Mouse (Mus musculus) layer of hippocampus, adult 8-10 months (tissue): ENCODE data around the gene Ano6. TPM values are rescaled to one million over a fixed set of nuclear protein-coding genes. Genes with fewer than 3 reads are reported as not detected.

ENCODE experiments used
- DNase-seq, 2 experiments: peaks; one replicate each; pipeline ENCODE4 v3.0.0; 2022; ENCODE audit warnings: low spot score in 2 of 2
- total RNA-seq, 4 experiments: library from RNA; stranded (reverse); gene quantifications; 2 replicates each; pipeline ENCODE4 v1.2.4; 2022

Gene Ano6
- 10 to 100 TPM; 27.0 to 34.1 (median 29.7) TPM for total RNA-seq

DNA sequence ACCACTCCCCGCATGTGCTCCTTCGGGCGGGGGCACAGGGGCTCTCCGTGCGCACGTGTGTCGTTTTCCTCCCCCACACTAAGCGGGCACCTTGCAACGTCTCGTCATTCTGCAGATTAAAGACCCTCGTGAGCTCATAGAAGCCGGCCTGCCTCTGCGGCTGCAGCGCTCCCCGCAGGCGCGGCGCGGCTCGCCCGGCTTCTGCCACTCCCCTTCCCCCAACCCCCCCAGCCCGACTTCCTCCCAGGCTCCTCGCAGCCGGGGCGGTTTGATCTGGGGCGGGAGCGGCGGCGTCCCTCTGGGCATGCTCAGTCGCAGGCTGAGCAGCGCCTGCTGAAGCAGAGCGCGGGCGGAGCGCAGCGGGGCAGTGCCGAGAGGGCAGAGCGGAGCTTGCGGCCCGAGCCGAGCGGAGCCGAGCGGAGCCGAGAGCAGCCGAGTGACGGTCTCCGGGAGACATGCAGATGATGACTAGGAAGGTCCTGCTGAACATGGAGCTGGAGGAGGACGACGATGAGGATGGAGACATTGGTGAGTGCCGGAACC lies at the start of gene Ano6:
Gene Ano6, plus strand, starts transcription at position 315 of the 543 bp plus-strand sequence.
- DNase-seq, result peak; percentile 88 to 89

DNA sequence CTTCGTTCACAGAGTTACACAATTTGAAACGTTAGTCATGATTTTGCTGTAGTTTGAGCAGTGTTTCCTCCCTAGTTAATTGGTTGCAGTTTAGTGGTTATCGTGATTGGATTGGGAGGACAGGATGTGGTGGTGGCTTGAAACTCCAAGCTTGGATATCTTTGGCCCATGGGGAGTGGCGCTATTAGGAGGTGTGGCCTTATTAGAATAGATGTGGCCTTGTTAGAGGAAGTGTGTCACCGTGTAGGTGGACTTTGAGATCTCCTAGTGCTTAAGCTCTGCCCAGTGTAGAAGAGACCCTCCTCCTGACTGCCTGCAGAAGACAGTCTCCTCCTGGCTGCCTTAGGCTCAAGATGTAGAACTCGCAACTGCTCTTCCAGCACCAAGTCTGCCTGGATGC lies 47.7 kb upstream of the Ano6 start:
- DNase-seq, result no peak

DNA sequence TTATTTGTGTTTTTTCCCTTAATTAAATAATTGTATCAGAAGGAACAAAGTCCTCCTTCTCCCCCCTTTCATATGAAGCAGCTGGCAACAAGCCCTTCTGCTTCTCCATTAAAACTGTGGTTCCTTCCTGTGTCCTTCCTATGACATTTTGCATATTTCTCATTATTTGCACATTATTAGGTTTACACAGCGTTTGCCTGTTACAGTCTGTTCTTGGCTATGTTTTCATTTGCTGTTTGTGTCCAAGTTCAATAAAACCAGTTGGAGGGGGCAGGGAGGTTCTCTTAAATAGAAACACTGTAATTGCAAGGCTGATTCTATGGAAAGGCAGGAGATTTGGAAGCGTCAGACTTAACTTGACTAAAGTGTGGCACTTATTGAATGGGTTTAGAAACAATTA lies 46.8 kb upstream of the Ano6 start:
- no peak for DNase-seq

- no peak for DNase-seq
Observed at GRCm38 (mm10) chr15:95745346-95746106, 45.1 kb upstream of the Ano6 start.

DNA sequence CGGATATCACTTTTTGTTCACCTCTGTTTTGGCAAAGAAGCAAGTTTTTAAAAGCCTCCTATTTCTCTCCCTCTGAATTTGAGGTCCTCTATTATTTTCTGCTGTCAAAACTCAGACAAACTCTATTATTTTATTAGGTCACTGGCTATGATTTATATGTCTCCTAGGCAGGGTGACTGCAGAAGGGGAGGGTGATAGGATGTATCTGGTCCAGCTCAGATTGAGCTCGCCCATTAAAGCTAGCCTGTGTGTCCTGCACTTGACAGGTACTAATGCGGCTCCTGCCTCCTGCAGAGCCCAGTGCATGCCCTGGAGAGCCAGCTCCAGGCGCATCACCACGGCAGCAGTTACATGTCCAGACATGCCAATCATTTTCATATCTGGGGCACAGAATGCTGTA lies 44.1 kb upstream of the Ano6 start:
- DNase-seq, result no peak

- DNase-seq, result no peak
Observed at GRCm38 (mm10) chr15:95746955-95747931, 43.4 kb upstream of the Ano6 start.

DNA sequence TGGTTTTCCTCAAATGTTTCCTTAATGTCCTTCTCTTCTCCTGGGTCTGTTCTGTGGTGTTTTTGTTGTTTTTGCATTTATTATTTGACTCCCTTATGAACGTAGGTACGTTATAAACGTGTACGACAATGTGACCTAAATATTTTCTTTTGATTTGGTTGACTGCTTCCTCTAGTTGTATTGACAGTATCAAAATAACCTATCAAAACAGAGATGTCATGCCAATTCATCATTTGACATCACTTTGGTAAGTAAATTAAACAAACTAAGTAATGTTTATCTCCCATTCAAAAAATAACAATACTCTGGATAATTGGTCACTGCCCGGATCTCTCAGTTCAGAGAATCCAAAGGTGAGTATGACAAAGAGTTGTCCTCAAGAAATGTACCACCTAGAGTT lies 41.4 kb upstream of the Ano6 start:
- DNase-seq, result no peak

- no peak for DNase-seq
Observed at GRCm38 (mm10) chr15:95750038-95750437, 40.6 kb upstream of the Ano6 start.

- no peak for DNase-seq
Observed at GRCm38 (mm10) chr15:95751832-95752676, 38.6 kb upstream of the Ano6 start.

GRCm38 (mm10) chr15:95752677-95753019 lies 38.0 kb upstream of the Ano6 start:
- no peak for DNase-seq

- DNase-seq, result no peak
Observed at GRCm38 (mm10) chr15:95753031-95753430, 37.6 kb upstream of the Ano6 start.

- DNase-seq, result peak; percentile 54 to 61
Observed at GRCm38 (mm10) chr15:95757169-95757568, 33.5 kb upstream of the Ano6 start.

- no peak for DNase-seq
Observed at GRCm38 (mm10) chr15:95758069-95758468, 32.6 kb upstream of the Ano6 start.

DNA sequence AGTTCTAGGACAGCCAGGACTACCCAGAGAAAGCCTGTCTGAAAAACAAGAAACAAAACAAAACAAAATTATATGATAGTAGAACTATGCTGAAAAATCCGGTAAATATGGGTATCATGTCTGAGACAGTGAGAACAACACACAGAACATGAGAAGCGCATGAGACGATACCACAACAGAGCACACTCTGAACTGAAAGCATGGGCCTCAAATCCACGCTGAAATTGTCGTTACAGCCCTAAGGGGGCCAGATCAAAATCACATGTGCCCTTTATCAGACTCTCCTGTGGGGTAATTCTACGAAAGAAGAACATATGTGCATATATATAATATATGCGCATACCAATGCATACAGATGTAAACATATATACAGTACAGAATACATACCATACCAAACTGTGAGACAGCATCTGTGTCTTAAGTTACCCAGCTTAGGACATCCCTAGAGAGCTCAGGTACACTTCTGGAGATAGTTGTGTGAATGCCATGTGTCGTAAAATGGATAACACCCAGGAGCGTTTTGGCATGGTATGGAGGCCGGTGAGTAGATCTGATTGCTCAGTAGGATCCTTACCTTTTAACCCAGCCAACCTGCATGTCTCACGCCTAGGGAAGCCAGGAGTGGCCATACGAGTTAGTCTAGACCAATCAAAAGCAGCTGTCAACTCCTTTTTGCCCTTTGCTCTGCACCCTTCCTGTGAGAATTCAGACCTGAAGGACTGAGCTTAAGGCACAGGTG lies 31.8 kb upstream of the Ano6 start:
- DNase-seq, result no peak

DNA sequence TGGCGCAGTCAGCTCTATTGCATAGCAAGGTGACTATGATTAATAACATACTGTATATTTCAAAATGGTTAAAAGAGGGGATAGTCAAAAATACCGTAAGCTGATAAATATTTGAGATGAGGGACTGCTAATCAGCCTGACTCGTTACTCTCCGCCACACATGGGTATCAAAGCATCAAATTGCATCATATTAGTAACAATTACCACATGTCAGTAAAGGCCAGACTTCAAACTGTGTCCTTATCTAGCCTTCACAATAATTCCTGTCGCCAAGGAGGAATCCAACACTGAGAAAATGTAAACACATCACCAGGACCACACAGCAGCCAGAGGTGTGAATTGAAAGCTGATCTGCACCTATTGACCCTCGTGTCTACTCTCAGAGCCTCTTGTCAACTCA lies 30.8 kb upstream of the Ano6 start:
- no peak for DNase-seq

DNA sequence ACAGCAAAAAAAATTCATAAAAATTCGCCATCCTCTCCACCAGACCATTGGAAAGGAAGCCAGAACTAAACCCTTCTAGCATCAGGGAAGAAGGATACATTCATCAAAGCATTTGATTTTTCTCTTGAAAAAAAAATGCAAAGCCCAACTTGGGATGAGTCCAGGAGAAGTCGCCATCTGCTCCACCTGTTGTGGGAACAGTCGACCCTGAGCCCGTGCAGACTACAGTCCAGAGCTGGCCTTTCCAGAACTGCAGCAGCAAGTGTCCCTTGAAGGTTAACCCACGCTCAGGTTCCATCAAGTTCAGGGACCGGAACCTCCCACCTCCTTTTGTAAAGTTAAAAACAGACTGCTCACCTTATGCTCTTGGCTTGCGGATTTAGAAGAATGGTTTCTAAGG lies 29.2 kb upstream of the Ano6 start:
- DNase-seq, result no peak

DNA sequence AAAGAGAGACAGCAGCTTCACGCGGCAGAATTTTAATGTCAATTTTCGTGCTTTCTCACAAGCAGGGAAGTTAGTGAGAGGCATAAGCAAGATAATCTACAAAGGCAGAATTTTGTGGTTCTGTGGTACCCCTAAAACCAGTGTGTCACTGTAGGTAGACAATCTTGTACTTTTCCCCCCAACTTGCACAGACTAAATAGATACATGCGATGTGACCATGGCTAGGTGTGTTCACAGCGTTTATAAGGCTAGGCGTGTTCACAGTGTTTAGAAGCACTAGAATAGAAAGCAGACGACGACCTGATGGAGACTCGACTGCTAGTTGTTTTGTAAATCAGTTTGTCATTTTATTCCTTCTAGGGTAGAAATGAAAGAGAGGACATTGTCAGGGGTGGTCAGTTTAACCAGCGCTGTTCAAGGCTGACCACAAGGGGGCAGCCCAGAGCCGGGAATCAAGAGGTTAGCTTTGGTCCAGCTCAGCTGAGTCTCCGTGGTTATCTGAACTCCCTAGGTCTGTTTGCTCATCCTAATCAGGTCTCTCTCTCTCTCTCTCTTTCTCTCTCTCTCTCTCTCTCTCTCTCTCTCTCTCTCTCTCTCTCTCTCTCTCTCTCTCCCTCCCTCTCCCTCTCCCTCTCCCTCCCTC lies 27.9 kb upstream of the Ano6 start:
- DNase-seq, result peak; percentile 21 to 59

- no peak for DNase-seq
Observed at GRCm38 (mm10) chr15:95763464-95763863, 27.2 kb upstream of the Ano6 start.

GRCm38 (mm10) chr15:95765271-95765670 lies 25.4 kb upstream of the Ano6 start:
- no peak for DNase-seq

DNA sequence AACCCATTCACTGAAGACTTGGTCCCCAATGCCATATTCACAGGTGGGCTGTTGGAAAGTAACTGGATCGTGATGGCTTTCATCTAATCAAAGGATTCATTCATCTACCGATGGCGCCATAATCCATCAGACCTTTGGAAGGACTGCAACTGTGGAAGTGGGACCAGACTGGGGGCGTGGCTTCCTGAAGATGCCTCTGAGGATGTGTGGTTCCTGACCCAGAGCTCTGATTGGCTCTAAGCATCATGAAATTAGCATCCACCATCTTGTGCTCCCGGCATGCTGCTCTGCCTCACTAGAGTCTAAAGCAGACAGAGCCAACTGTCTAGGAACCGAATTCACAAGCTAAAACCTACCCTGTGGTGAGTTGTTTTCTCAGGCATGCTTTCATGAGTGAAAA lies 24.7 kb upstream of the Ano6 start:
- no peak for DNase-seq
